Mouse (Mus musculus) erythroblast, embryonic 14.5 days (primary cell): Measurements from ENCODE around the gene Nipbl.

Experiments
- GATA1 ChIP-seq: IDR thresholded peaks from 2 replicates; pipeline ENCODE4 v1.6.1; 2012; ENCODE audit warnings: low read length, inconsistent platforms, mixed read lengths
- TAL1 ChIP-seq: IDR thresholded peaks from 3 replicates; pipeline ENCODE4 v1.6.1; 2012; ENCODE audit warnings: low read length, inconsistent platforms, mixed read lengths

GRCm38 (mm10) chr15:8442761-8443160 is 1.5 kb downstream of the Nipbl start:
- TF ChIP-seq TAL1 = no peak
- TF ChIP-seq GATA1 = no peak
